Mouse (Mus musculus): ENCODE data around the gene Rpp25l. TPM values are rescaled to one million over a fixed set of nuclear protein-coding genes. Genes with fewer than 3 reads are reported as not detected.

The Rpp25l gene
- polyA plus RNA-seq, 1 experiment from 2014 or later, result 85.9 TPM

GRCm38 (mm10) chr4:41681947-41682346, 31.4 kb downstream of the Rpp25l start:
- WGBS, result 87% methylated on average over 10 of the region's 10 CpGs
- DNase-seq (ENCODE audit: low spot score, missing footprints), result no peak
- Histone ChIP-seq H3K9me3 (ENCODE audit: control insufficient read depth, low read length) (no peaks in the 10 kb centered on the region), H3K36me3 (ENCODE audit: control insufficient read depth, insufficient read depth, low read length) (peaks cover 7% of the 10 kb centered on the region), H3K9ac (ENCODE audit: low read length) (peak overlapping the region; percentile 60), H3K4me1 (ENCODE audit: control insufficient read depth, insufficient read depth, low read length) (peaks cover 58% of the 10 kb centered on the region), H3K27me3 (ENCODE audit: control insufficient read depth, insufficient read depth, low read length) (no peaks in the 10 kb centered on the region), H3K4me3 (ENCODE audit: low read depth, low read length) (no peak overlapping the region), H3K4me2 (no peak overlapping the region), H3K27ac (ENCODE audit: low read depth, low read length) (no peak overlapping the region)
- ATAC-seq (ENCODE audit: low FRiP score), result no peak

GRCm38 (mm10) chr4:41681176-41681575, 32.2 kb downstream of the Rpp25l start:
- Histone ChIP-seq H3K9me3 (ENCODE audit: control insufficient read depth, low read length) (no peaks in the 10 kb centered on the region), H3K27me3 (ENCODE audit: control insufficient read depth, insufficient read depth, low read length) (no peaks in the 10 kb centered on the region), H3K4me2 (no peak overlapping the region), H3K36me3 (ENCODE audit: control insufficient read depth, insufficient read depth, low read length) (peaks cover 7% of the 10 kb centered on the region), H3K4me3 (ENCODE audit: low read depth, low read length) (no peak overlapping the region), H3K9ac (ENCODE audit: low read length) (no peak overlapping the region), H3K27ac (ENCODE audit: low read depth, low read length) (no peak overlapping the region), H3K4me1 (ENCODE audit: control insufficient read depth, insufficient read depth, low read length) (peaks cover 64% of the 10 kb centered on the region)
- no peak for ATAC-seq (ENCODE audit: low FRiP score)
- WGBS, result 73% methylated on average over 4 of the region's 4 CpGs
- no peak for DNase-seq (ENCODE audit: low spot score, missing footprints)

GRCm38 (mm10) chr4:41679291-41679690, 34.0 kb downstream of the Rpp25l start:
- peaks cover 11% of the 10 kb centered on the region for H3K36me3 ChIP-seq (ENCODE audit: control insufficient read depth, insufficient read depth, low read length)
- H3K27me3 ChIP-seq (ENCODE audit: control insufficient read depth, insufficient read depth, low read length), result no peaks in the 10 kb centered on the region
- WGBS, result 80% methylated on average over 1 of the region's 2 CpGs
- peak overlapping the region; percentile 56; the same call in 1 of the 2 replicates for H3K27ac ChIP-seq (ENCODE audit: low read depth, low read length)
- DNase-seq (ENCODE audit: low spot score, missing footprints), result no peak
- 0 out of 2 replicates have a peak overlapping the region, but pooled peaks have one; percentile 36 for H3K9ac ChIP-seq (ENCODE audit: low read length)
- H3K4me1 ChIP-seq (ENCODE audit: control insufficient read depth, insufficient read depth, low read length), result peaks cover 62% of the 10 kb centered on the region
- H3K9me3 ChIP-seq (ENCODE audit: control insufficient read depth, low read length), result no peaks in the 10 kb centered on the region
- H3K4me2 ChIP-seq, result no peak overlapping the region
- ATAC-seq (ENCODE audit: low FRiP score), result no peak
- no peak overlapping the region for H3K4me3 ChIP-seq (ENCODE audit: low read depth, low read length)

- no peak overlapping the region for H3K27ac ChIP-seq (ENCODE audit: low read depth, low read length)
- DNase-seq (ENCODE audit: low spot score, missing footprints) (no peak), ATAC-seq (ENCODE audit: low FRiP score) (no peak)
- no peaks in the 10 kb centered on the region for H3K27me3 ChIP-seq (ENCODE audit: control insufficient read depth, insufficient read depth, low read length)
- H3K4me1 ChIP-seq (ENCODE audit: control insufficient read depth, insufficient read depth, low read length), result peaks cover 60% of the 10 kb centered on the region
- H3K9ac ChIP-seq (ENCODE audit: low read length), result 0 out of 2 replicates have a peak overlapping the region, but pooled peaks have one; percentile 36
- H3K9me3 ChIP-seq (ENCODE audit: control insufficient read depth, low read length), result no peaks in the 10 kb centered on the region
- 66% methylated on average over 6 of the region's 6 CpGs for WGBS
- H3K4me3 ChIP-seq (ENCODE audit: low read depth, low read length), result no peak overlapping the region
- H3K4me2 ChIP-seq, result no peak overlapping the region
- peaks cover 12% of the 10 kb centered on the region for H3K36me3 ChIP-seq (ENCODE audit: control insufficient read depth, insufficient read depth, low read length)
Observed at GRCm38 (mm10) chr4:41678863-41679262, 34.5 kb downstream of the Rpp25l start.

GRCm38 (mm10) chr4:41677006-41677629, 36.2 kb downstream of the Rpp25l start:
- Histone ChIP-seq H3K27me3 (ENCODE audit: control insufficient read depth, insufficient read depth, low read length) (no peaks in the 10 kb centered on the region), H3K27ac (ENCODE audit: low read depth, low read length) (no peak overlapping the region), H3K36me3 (ENCODE audit: control insufficient read depth, insufficient read depth, low read length) (peaks cover 14% of the 10 kb centered on the region), H3K9ac (ENCODE audit: low read length) (0 out of 2 replicates have a peak overlapping the region, but pooled peaks have one; percentile 42), H3K4me2 (no peak overlapping the region), H3K9me3 (ENCODE audit: control insufficient read depth, low read length) (no peaks in the 10 kb centered on the region), H3K4me3 (ENCODE audit: low read depth, low read length) (no peak overlapping the region), H3K4me1 (ENCODE audit: control insufficient read depth, insufficient read depth, low read length) (peaks cover 66% of the 10 kb centered on the region)
- ATAC-seq (ENCODE audit: low FRiP score) (peak; percentile 39; the same call in 1 of the 2 replicates), DNase-seq (ENCODE audit: low spot score, missing footprints) (no peak)
- WGBS, result 57% methylated on average over 13 of the region's 13 CpGs

- 78% methylated on average over 17 of the region's 17 CpGs for WGBS
- ATAC-seq (ENCODE audit: low FRiP score) (no peak), DNase-seq (ENCODE audit: low spot score, missing footprints) (no peak)
- H3K4me1 ChIP-seq (ENCODE audit: control insufficient read depth, insufficient read depth, low read length), result peaks cover 69% of the 10 kb centered on the region
- H3K36me3 ChIP-seq (ENCODE audit: control insufficient read depth, insufficient read depth, low read length), result peaks cover 14% of the 10 kb centered on the region
- no peak overlapping the region for H3K4me2 ChIP-seq
- no peak overlapping the region for H3K4me3 ChIP-seq (ENCODE audit: low read depth, low read length)
- H3K27ac ChIP-seq (ENCODE audit: low read depth, low read length), result no peak overlapping the region
- H3K27me3 ChIP-seq (ENCODE audit: control insufficient read depth, insufficient read depth, low read length), result no peaks in the 10 kb centered on the region
- H3K9ac ChIP-seq (ENCODE audit: low read length), result peak overlapping the region; percentile 14; the same call in 1 of the 2 replicates
- H3K9me3 ChIP-seq (ENCODE audit: control insufficient read depth, low read length), result no peaks in the 10 kb centered on the region
Observed at GRCm38 (mm10) chr4:41676248-41677005, 36.9 kb downstream of the Rpp25l start.

- Histone ChIP-seq H3K4me1 (ENCODE audit: control insufficient read depth, insufficient read depth, low read length) (peaks cover 43% of the 10 kb centered on the region), H3K27ac (ENCODE audit: low read depth, low read length) (peak overlapping the region; percentile 70), H3K36me3 (ENCODE audit: control insufficient read depth, insufficient read depth, low read length) (peaks cover 14% of the 10 kb centered on the region), H3K9ac (ENCODE audit: low read length) (no peak overlapping the region; the same call in 1 of the 2 replicates), H3K27me3 (ENCODE audit: control insufficient read depth, insufficient read depth, low read length) (no peaks in the 10 kb centered on the region), H3K4me3 (ENCODE audit: low read depth, low read length) (no peak overlapping the region), H3K4me2 (no peak overlapping the region), H3K9me3 (ENCODE audit: control insufficient read depth, low read length) (no peaks in the 10 kb centered on the region)
- ATAC-seq (ENCODE audit: low FRiP score) (no peak), DNase-seq (ENCODE audit: low spot score, missing footprints) (no peak)
- 58% methylated on average over 19 of the region's 19 CpGs for WGBS
Observed at GRCm38 (mm10) chr4:41673186-41673585, 40.1 kb downstream of the Rpp25l start.

- ATAC-seq (ENCODE audit: low FRiP score), result peak; percentile 22; the same call in 1 of the 2 replicates
- Histone ChIP-seq H3K36me3 (ENCODE audit: control insufficient read depth, insufficient read depth, low read length) (peaks cover 17% of the 10 kb centered on the region), H3K9me3 (ENCODE audit: control insufficient read depth, low read length) (no peaks in the 10 kb centered on the region), H3K27me3 (ENCODE audit: control insufficient read depth, insufficient read depth, low read length) (no peaks in the 10 kb centered on the region), H3K9ac (ENCODE audit: low read length) (peak overlapping the region; percentile 31), H3K27ac (ENCODE audit: low read depth, low read length) (peak overlapping the region; percentile 70), H3K4me3 (ENCODE audit: low read depth, low read length) (no peak overlapping the region), H3K4me1 (ENCODE audit: control insufficient read depth, insufficient read depth, low read length) (peaks cover 36% of the 10 kb centered on the region), H3K4me2 (no peak overlapping the region)
- 30% methylated on average over 8 of the region's 8 CpGs for WGBS
- no peak for DNase-seq (ENCODE audit: low spot score, missing footprints)
Observed at GRCm38 (mm10) chr4:41672522-41672963, 40.8 kb downstream of the Rpp25l start.

GRCm38 (mm10) chr4:41671963-41672480, 41.3 kb downstream of the Rpp25l start:
- Histone ChIP-seq H3K36me3 (ENCODE audit: control insufficient read depth, insufficient read depth, low read length) (peaks cover 17% of the 10 kb centered on the region), H3K27ac (ENCODE audit: low read depth, low read length) (peak overlapping the region; percentile 70), H3K9ac (ENCODE audit: low read length) (peak overlapping the region; percentile 31), H3K27me3 (ENCODE audit: control insufficient read depth, insufficient read depth, low read length) (no peaks in the 10 kb centered on the region), H3K4me1 (ENCODE audit: control insufficient read depth, insufficient read depth, low read length) (peaks cover 31% of the 10 kb centered on the region), H3K4me3 (ENCODE audit: low read depth, low read length) (no peak overlapping the region), H3K4me2 (no peak overlapping the region), H3K9me3 (ENCODE audit: control insufficient read depth, low read length) (no peaks in the 10 kb centered on the region)
- WGBS, result 19% methylated on average over 7 of the region's 8 CpGs
- peak; percentile 67 for ATAC-seq (ENCODE audit: low FRiP score)
- no peak for DNase-seq (ENCODE audit: low spot score, missing footprints)
